Mouse (Mus musculus) hindbrain, embryonic 16.5 days (tissue): ENCODE results near the gene Tvp23b. TPM values are rescaled to one million over a fixed set of nuclear protein-coding genes. Genes with fewer than 3 reads are reported as not detected.

ENCODE experiments used
- ATAC-seq: fragments of 200-750 bp; cut with Nextera tagmentation; 2 replicates; pipeline ENCODE4 v1.8.0; 2017; ENCODE audit warnings: moderate TSS enrichment, moderate library complexity
- H3K27ac ChIP-seq: fragments of 300-500 bp; sonication (generic); 2 replicates; pipeline ENCODE4 v1.5.1; 2014; ENCODE audit warnings: low read depth, mild to moderate bottlenecking, control low read depth, low read length, moderate library complexity
- H3K27me3 ChIP-seq: fragments of 300-500 bp; sonication (generic); replicated peaks from 2 replicates; pipeline ENCODE4 v1.6.1; 2014; ENCODE audit warnings: low read length; ENCODE audit not compliant: control insufficient read depth, insufficient read depth
- H3K36me3 ChIP-seq: fragments of 300-500 bp; sonication (generic); 2 replicates; pipeline ENCODE4 v1.6.1; 2014; ENCODE audit warnings: mild to moderate bottlenecking, low read length, moderate library complexity, mixed read lengths; ENCODE audit not compliant: control insufficient read depth, insufficient read depth
- H3K4me1 ChIP-seq: fragments of 300-500 bp; sonication (generic); 2 replicates; pipeline ENCODE4 v1.6.1; 2014; ENCODE audit warnings: low read depth, low read length; ENCODE audit not compliant: control insufficient read depth, insufficient read depth
- H3K4me2 ChIP-seq: fragments of 300-500 bp; sonication (generic); 2 replicates; pipeline ENCODE4 v1.6.1; 2014; ENCODE audit warnings: mild to moderate bottlenecking, low read length, control low read depth, moderate library complexity
- H3K4me3 ChIP-seq: fragments of 300-500 bp; sonication (generic); 2 replicates; pipeline ENCODE4 v1.5.1; 2014; ENCODE audit warnings: mild to moderate bottlenecking, low read length, control low read depth, moderate library complexity
- H3K9ac ChIP-seq: fragments of 300-500 bp; sonication (generic); 2 replicates; pipeline ENCODE4 v1.6.1; 2014; ENCODE audit warnings: low read depth, mild to moderate bottlenecking, control low read depth, low read length, moderate library complexity
- H3K9me3 ChIP-seq: fragments of 300-500 bp; sonication (generic); 2 replicates; pipeline ENCODE4 v1.6.1; 2014; ENCODE audit warnings: mild to moderate bottlenecking, low read length, moderate library complexity; ENCODE audit not compliant: control insufficient read depth
- WGBS: fragments of 180-500 bp; shearing (Covaris S2); extraction: QIAGEN DNeasy Blood & Tissue Kit; methylation state at CpG from one replicate; pipeline ENCODE4 v1.1.7; 2014; 5-methylcytosine and 5-hydroxymethylcytosine counted together
- polyA plus RNA-seq: library from polyadenylated mRNA; unstranded; fragments of >200 nt; fragmentation: Nextera tagmentation; extraction: Ambion mirVana; gene quantifications from 2 replicates; pipeline ENCODE4 v1.2.1, GENCODE M21; 2015

Tvp23b gene
- polyA plus RNA-seq, 1 experiment from 2014 or later, result 59.0 TPM

- Histone ChIP-seq H3K4me3 (no peak overlapping the region), H3K9me3 (peaks cover 4% of the 10 kb centered on the region; the same call in 1 of the 2 replicates), H3K9ac (no peak overlapping the region), H3K36me3 (no peaks in the 10 kb centered on the region), H3K4me1 (no peaks in the 10 kb centered on the region), H3K27ac (no peak overlapping the region), H3K4me2 (no peak overlapping the region), H3K27me3 (no peaks in the 10 kb centered on the region)
- ATAC-seq, result no peak
- WGBS, result 71% methylated on average over 3 of the region's 3 CpGs
These were observed 50.5 kb downstream of the Tvp23b start for GRCm38 (mm10) chr11:62929799-62930198.

GRCm38 (mm10) chr11:62930574-62930973 lies 51.3 kb downstream of the Tvp23b start:
- Histone ChIP-seq H3K36me3 (no peaks in the 10 kb centered on the region), H3K27me3 (no peaks in the 10 kb centered on the region), H3K9me3 (peaks cover 4% of the 10 kb centered on the region; the same call in 1 of the 2 replicates), H3K4me3 (no peak overlapping the region), H3K9ac (no peak overlapping the region), H3K4me1 (no peaks in the 10 kb centered on the region), H3K27ac (no peak overlapping the region), H3K4me2 (no peak overlapping the region)
- no peak for ATAC-seq
- WGBS, result 86% methylated on average over 4 of the region's 4 CpGs

GRCm38 (mm10) chr11:62931141-62931540 lies 51.9 kb downstream of the Tvp23b start:
- H3K36me3 ChIP-seq, result no peaks in the 10 kb centered on the region
- H3K9ac ChIP-seq, result no peak overlapping the region
- H3K4me1 ChIP-seq, result no peaks in the 10 kb centered on the region
- peaks cover 4% of the 10 kb centered on the region; the same call in 1 of the 2 replicates for H3K9me3 ChIP-seq
- ATAC-seq, result no peak
- H3K27ac ChIP-seq, result no peak overlapping the region
- no peak overlapping the region for H3K4me2 ChIP-seq
- H3K27me3 ChIP-seq, result no peaks in the 10 kb centered on the region
- H3K4me3 ChIP-seq, result no peak overlapping the region
- 90% methylated on average over 5 of the region's 5 CpGs for WGBS

- Histone ChIP-seq H3K36me3 (no peaks in the 10 kb centered on the region), H3K4me2 (no peak overlapping the region), H3K4me1 (no peaks in the 10 kb centered on the region), H3K27ac (no peak overlapping the region), H3K9ac (no peak overlapping the region), H3K27me3 (no peaks in the 10 kb centered on the region), H3K4me3 (no peak overlapping the region), H3K9me3 (no peaks in the 10 kb centered on the region)
- 91% methylated on average over 9 of the region's 9 CpGs for WGBS
- no peak for ATAC-seq
These were observed 53.8 kb downstream of the Tvp23b start for GRCm38 (mm10) chr11:62933099-62933498.

GRCm38 (mm10) chr11:62934795-62935514 lies 55.7 kb downstream of the Tvp23b start:
- no peak overlapping the region for H3K27ac ChIP-seq
- H3K27me3 ChIP-seq, result no peaks in the 10 kb centered on the region
- no peak for ATAC-seq
- H3K4me3 ChIP-seq, result no peak overlapping the region
- no peaks in the 10 kb centered on the region for H3K36me3 ChIP-seq
- H3K9me3 ChIP-seq, result no peaks in the 10 kb centered on the region
- H3K9ac ChIP-seq, result no peak overlapping the region
- H3K4me1 ChIP-seq, result no peaks in the 10 kb centered on the region
- WGBS, result 87% methylated on average over 11 of the region's 11 CpGs
- no peak overlapping the region for H3K4me2 ChIP-seq

GRCm38 (mm10) chr11:62937986-62938385 lies 58.7 kb downstream of the Tvp23b start:
- Histone ChIP-seq H3K27ac (no peak overlapping the region), H3K9ac (no peak overlapping the region), H3K27me3 (no peaks in the 10 kb centered on the region), H3K4me3 (no peak overlapping the region), H3K9me3 (no peaks in the 10 kb centered on the region), H3K4me1 (no peaks in the 10 kb centered on the region), H3K4me2 (no peak overlapping the region), H3K36me3 (no peaks in the 10 kb centered on the region)
- WGBS, result 87% methylated on average over 6 of the region's 6 CpGs
- no peak for ATAC-seq

GRCm38 (mm10) chr11:62938921-62939320 lies 59.7 kb downstream of the Tvp23b start:
- Histone ChIP-seq H3K4me3 (no peak overlapping the region), H3K36me3 (no peaks in the 10 kb centered on the region), H3K27me3 (no peaks in the 10 kb centered on the region), H3K4me2 (no peak overlapping the region), H3K4me1 (no peaks in the 10 kb centered on the region), H3K9ac (no peak overlapping the region), H3K9me3 (no peaks in the 10 kb centered on the region), H3K27ac (no peak overlapping the region)
- no peak for ATAC-seq
- WGBS, result 64% methylated on average over 5 of the region's 5 CpGs

- no peaks in the 10 kb centered on the region for H3K36me3 ChIP-seq
- no peak overlapping the region for H3K4me3 ChIP-seq
- H3K27ac ChIP-seq, result no peak overlapping the region
- no peaks in the 10 kb centered on the region for H3K9me3 ChIP-seq
- no peak for ATAC-seq
- H3K4me2 ChIP-seq, result no peak overlapping the region
- H3K4me1 ChIP-seq, result no peaks in the 10 kb centered on the region
- H3K9ac ChIP-seq, result no peak overlapping the region
- WGBS, result 93% methylated on average over 3 of the region's 3 CpGs
- H3K27me3 ChIP-seq, result no peaks in the 10 kb centered on the region
These were observed 60.9 kb downstream of the Tvp23b start for GRCm38 (mm10) chr11:62940176-62940575.

- H3K4me2 ChIP-seq, result no peak overlapping the region
- no peak overlapping the region for H3K9ac ChIP-seq
- WGBS, result 80% methylated on average over 6 of the region's 6 CpGs
- H3K9me3 ChIP-seq, result no peaks in the 10 kb centered on the region
- H3K27me3 ChIP-seq, result no peaks in the 10 kb centered on the region
- no peaks in the 10 kb centered on the region for H3K36me3 ChIP-seq
- no peak overlapping the region for H3K27ac ChIP-seq
- no peak for ATAC-seq
- no peaks in the 10 kb centered on the region for H3K4me1 ChIP-seq
- H3K4me3 ChIP-seq, result no peak overlapping the region
These were observed 64.3 kb downstream of the Tvp23b start for GRCm38 (mm10) chr11:62943538-62943937.
